Mouse (Mus musculus) WW6 (cell line): ENCODE results near the gene Slain2.
"Not testable (repeated sequence)": the region's sequence is repeated elsewhere in the genome, so short reads cannot be mapped to it uniquely, and the experiment has no call there.

Experiments used
- DNase-seq: peaks from one replicate; pipeline ENCODE4 v3.0.0-alpha.2; 2013; ENCODE audit warnings: low read depth, low spot score

The Slain2 gene

GRCm38 (mm10) chr5:72901866-72902265 is 12.2 kb upstream of the Slain2 start:
- DNase-seq: no peak

GRCm38 (mm10) chr5:72902312-72902711 is 11.8 kb upstream of the Slain2 start:
- DNase-seq: peak; percentile 82

GRCm38 (mm10) chr5:72902876-72903516 is 11.1 kb upstream of the Slain2 start:
- no peak for DNase-seq

- DNase-seq: no peak
Measured at GRCm38 (mm10) chr5:72904903-72905790, 9.0 kb upstream of the Slain2 start.

GRCm38 (mm10) chr5:72907402-72907801 is 6.7 kb upstream of the Slain2 start:
- DNase-seq: no peak

GRCm38 (mm10) chr5:72908324-72908936 is 5.7 kb upstream of the Slain2 start:
- no peak for DNase-seq

GRCm38 (mm10) chr5:72909363-72909762 is 4.7 kb upstream of the Slain2 start:
- DNase-seq: no peak

- no peak for DNase-seq
Measured at GRCm38 (mm10) chr5:72910373-72910772, 3.7 kb upstream of the Slain2 start.

GRCm38 (mm10) chr5:72911284-72911683 is 2.8 kb upstream of the Slain2 start:
- no peak for DNase-seq

GRCm38 (mm10) chr5:72914633-72915561 is 793 bp downstream of the Slain2 start:
- no peak for DNase-seq

- no peak for DNase-seq
Measured at GRCm38 (mm10) chr5:72916048-72916447, 1.9 kb downstream of the Slain2 start.

GRCm38 (mm10) chr5:72916851-72917250 is 2.7 kb downstream of the Slain2 start:
- DNase-seq: no peak

GRCm38 (mm10) chr5:72920416-72920815 is 6.3 kb downstream of the Slain2 start:
- no peak for DNase-seq

- no peak for DNase-seq
Measured at GRCm38 (mm10) chr5:72921171-72921570, 7.1 kb downstream of the Slain2 start.

- DNase-seq: no peak
Measured at GRCm38 (mm10) chr5:72922796-72923195, 8.7 kb downstream of the Slain2 start.

GRCm38 (mm10) chr5:72927074-72927473 is 13.0 kb downstream of the Slain2 start:
- DNase-seq: no peak

- DNase-seq: no peak
Measured at GRCm38 (mm10) chr5:72933026-72933675, 19.0 kb downstream of the Slain2 start.

GRCm38 (mm10) chr5:72938421-72938820 is 24.3 kb downstream of the Slain2 start:
- not testable (repeated sequence) for DNase-seq

- DNase-seq: no peak
Measured at GRCm38 (mm10) chr5:72939311-72939710, 25.2 kb downstream of the Slain2 start.

- no peak for DNase-seq
Measured at GRCm38 (mm10) chr5:72940906-72941432, 26.9 kb downstream of the Slain2 start.

GRCm38 (mm10) chr5:72948136-72948535 is 34.0 kb downstream of the Slain2 start:
- DNase-seq: no peak
